Mouse (Mus musculus) cerebellum, postnatal 10 days (tissue): ENCODE results near the gene Nup85.
A peak's percentile ranks its signal among the peaks of the same experiment; 100 is the strongest.
"Not testable (repeated sequence)": the region's sequence is repeated elsewhere in the genome, so short reads cannot be mapped to it uniquely, and the experiment has no call there.

ENCODE experiments used
- DNase-seq, 2 experiments: peaks; one replicate each; pipeline ENCODE4 v3.0.0; 2021; ENCODE audit warnings: mixed read lengths in 2 of 2

Gene Nup85

GRCm38 (mm10) chr11:115564064-115564809 lies at the start of gene Nup85:
Gene Nup85 (plus strand): TSS chr11:115564434.
- peak; percentile 99 for DNase-seq

- DNase-seq, result no peak
Observed at GRCm38 (mm10) chr11:115515021-115515420, 49.2 kb upstream of the Nup85 start.

DNA sequence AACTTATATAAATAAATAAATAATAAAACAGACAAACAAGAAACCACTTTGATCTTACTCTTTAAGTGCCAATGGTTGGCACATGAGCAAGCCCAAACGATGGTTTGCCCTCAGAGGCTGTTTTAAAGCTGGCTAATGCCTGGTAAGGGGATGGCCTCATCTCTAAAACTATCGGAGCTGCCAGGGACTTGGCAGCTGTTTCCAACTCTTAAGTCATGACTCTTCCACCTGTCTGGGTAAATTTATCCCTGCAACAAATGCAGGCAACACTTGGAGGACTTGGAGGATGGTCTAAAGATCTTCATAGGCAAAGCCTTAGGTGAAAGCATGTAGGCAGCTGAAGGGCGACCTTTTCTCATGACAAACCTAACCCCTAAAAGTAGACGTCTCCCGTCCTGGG lies 47.3 kb upstream of the Nup85 start:
- DNase-seq, result no peak

GRCm38 (mm10) chr11:115518693-115519092 lies 45.5 kb upstream of the Nup85 start:
- peak; percentile 36 to 42 for DNase-seq

DNA sequence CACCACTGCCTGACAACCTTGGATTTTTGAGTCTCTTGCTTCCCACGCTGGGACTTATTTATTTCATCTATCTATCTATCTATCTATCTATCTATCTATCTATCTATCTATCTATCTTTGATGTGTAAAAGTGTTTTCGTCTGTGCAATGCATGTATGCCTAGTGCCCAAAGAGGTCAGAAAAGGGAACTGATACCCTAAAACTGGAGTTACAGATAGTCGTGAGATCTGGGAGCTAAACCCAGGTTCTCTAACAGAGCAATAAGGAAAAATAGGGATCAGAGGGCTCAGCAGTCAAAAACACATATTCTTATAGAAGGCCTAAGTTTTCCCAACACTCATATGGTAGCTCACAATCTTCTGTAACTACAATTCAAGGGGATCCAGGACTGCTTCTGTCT lies 44.7 kb upstream of the Nup85 start:
- no peak for DNase-seq

GRCm38 (mm10) chr11:115520218-115520617 lies 44.0 kb upstream of the Nup85 start:
- no peak for DNase-seq

GRCm38 (mm10) chr11:115521080-115521479 lies 43.2 kb upstream of the Nup85 start:
- no peak for DNase-seq

DNA sequence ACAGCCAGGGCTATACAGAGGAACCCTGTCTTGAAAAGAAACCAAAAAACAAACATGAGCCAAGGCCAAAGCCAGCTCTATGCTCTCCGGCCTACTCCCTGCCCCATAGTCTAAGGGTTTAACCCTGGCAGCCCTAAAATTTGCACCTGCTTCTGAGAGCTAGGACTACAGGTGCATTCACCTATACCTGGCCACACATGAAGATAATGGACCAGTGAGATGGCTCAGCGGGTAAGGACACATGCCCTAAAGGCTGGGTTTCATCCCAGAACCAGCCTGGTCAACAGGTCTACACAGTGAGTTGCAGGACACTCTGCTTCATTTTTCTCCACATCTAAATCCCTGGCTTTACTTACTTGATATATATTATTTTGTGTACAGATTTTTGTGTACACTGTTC lies 42.0 kb upstream of the Nup85 start:
- no peak for DNase-seq

DNA sequence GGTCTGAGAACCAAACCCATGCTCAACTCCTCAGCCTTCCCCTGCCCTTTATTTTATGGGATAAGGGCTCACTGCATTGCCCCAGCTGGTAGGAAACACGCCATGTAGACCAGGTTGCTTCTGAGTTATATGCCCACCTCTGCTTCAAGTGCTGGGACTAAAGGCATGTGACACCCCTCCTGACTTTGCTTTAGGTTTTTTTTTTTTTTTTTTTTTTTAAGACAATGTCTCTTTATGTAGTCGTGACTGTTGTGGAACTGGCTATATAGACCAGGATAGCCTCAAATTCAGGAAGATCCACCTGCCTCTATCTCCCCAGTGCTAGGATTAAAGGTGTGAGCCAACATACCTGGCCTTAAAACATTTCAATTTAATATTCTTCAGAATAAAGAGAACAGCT lies 41.5 kb upstream of the Nup85 start:
- no peak for DNase-seq

GRCm38 (mm10) chr11:115526446-115526845 lies 37.8 kb upstream of the Nup85 start:
- not testable (repeated sequence) for DNase-seq

GRCm38 (mm10) chr11:115534759-115535371 lies 29.4 kb upstream of the Nup85 start:
- no peak for DNase-seq

DNA sequence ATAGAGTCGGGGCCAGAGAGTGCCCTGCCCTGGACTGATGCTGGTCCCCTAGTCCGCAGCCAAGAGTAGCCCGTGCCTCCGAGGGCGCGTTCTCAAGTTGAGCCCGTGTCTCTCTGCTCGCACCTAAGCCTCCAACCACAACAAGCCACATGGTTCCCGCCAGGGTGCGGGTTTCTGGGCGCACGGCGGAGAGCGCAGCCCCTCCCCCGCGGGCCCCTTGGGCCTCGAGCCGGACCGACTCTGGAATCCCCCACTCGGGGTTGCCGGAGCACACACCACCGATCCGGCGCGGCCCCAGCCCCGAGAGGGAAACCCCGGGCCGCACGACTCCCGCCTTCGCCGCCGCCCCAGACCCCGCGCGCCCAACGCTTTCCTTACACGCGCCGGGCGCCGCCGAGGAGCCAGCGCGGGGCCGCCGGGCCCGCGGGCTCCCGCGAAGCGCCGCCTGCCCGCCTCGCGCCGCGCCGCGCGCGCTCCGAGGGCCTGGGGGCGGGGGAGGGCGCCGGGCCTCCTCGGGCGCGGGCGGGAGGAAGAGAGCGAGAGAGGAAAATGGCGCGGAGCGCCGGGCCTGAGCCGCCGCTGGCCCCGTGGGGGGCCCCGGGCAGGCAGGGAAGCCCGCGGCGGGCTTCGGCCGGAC lies 28.7 kb upstream of the Nup85 start:
- DNase-seq, result peak; percentile 81 to 82

DNA sequence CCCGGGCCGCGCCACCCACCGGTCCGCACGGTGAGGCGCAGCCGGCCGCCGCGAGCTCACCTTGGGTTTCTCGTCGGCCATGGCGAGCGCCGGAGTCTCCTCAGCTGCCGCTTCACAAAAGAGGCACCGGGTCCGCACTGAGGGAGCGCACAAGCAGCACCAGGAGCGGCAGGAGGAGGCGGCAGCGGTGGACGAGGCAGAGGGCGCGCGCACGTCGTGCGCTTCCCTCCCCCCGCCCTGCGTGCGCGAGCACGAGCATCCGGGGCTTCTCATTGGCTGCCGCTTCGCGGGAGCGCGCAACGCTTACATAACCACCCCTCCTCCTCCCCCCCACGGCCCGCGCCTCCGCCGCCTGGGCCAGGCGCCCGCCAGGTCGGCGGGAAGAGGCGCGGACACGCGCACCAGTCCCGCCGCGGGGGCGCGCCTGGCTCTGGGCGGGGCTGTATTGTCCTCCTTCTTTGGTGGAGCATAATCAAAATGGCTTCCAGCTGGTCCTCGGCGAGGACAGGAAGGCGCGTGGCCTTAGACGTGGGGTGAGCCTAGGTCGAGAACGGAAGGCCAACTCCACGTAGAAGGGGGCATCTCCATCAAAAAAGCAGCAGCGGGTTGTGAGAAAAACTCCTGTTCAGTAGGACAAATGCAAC lies 28.1 kb upstream of the Nup85 start, which contains the start of gene Sumo2:
TSS of gene Sumo2 (minus strand) at position 239 of the 644 bp plus-strand sequence.
- DNase-seq, result peak; percentile 99 to 100

- DNase-seq, result peak; percentile 35 to 49
Observed at GRCm38 (mm10) chr11:115536856-115537568, 27.2 kb upstream of the Nup85 start.

DNA sequence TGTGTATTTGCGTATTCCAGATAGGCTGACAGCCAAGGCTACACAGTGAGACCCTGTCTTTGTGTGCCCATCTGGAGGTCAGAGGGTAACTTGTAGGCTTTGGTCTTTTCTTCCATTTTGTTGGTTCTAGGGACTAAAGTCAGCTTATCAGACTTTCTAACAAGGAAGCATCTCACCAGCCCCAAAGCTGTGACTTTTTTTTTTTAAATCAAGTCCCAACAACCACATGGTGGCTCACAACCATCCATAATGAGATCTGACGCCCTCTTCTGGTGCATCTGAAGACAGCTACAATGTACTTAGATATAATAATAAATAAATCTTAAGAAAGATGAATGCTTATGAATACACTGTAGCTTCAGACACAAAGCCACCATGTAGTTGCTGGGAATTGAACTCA lies 26.2 kb upstream of the Nup85 start:
- DNase-seq, result no peak

DNA sequence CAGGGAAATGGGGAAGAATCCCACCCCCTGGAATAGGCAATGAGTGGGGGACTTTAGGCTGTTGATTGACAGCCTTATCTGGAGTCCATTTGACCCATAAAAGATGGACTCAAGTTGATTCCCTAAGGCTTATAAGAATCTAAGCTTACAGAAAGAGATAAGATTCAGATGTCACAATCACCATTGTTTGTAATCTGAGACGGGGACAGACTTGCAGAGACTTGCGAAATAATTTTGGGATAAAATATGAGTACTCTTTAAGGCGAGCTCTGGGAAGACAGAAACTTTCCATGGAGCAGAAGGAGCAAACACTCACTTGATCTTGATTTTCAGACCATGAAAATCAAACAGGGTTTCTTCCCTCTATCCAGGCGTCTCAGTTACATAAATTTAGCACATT lies 20.7 kb upstream of the Nup85 start:
- no peak for DNase-seq

GRCm38 (mm10) chr11:115552783-115553182 lies 11.5 kb upstream of the Nup85 start:
- DNase-seq, result peak; percentile 23 to 25

GRCm38 (mm10) chr11:115555717-115556116 lies 8.5 kb upstream of the Nup85 start:
- DNase-seq, result no peak

DNA sequence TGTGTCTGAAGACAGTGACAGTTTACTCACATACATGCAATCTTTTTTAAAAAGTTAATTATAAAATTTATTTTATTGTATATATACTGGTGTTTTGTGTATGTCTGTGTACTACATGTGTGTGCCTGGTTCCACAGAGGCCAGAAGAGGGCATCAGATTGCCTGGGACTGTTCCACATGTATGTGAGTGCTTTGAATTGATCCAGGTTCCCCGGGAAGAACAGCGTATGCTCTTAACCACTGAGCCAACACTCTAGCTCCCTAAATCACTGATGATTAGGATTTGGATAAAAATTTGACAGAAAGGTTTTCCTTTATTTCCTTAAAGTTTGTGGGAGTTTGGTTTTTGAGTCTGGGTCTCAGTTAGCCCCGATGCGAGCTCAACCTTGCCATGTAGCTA lies 828 bp upstream of the Nup85 start:
- DNase-seq, result peak; percentile 34 to 37

- no peak for DNase-seq
Observed at GRCm38 (mm10) chr11:115564961-115565360, 727 bp downstream of the Nup85 start.

DNA sequence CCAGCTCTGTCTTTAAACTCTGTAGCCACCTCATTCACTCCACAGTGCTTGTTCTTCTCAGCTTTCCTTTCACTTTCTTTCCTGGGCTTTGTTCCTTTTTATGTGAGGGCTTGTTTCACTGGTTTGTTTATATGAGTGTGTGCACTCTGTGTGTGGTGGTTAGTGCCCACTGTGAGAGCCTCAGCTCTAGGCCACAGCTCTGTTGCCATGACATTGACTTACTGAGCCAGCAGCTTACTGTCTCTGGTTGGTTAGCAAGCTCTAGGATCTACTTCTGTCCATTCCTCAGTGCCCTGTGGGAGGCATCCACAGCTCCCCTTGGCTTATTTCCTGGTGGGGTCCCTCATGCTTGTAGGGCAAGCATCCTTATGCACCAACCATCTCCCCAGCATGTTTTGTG lies 14.8 kb downstream of the Nup85 start:
- no peak for DNase-seq

- no peak for DNase-seq
Observed at GRCm38 (mm10) chr11:115582913-115583606, 18.8 kb downstream of the Nup85 start.
